Mouse (Mus musculus) urinary bladder, postnatal 4 days (tissue): ENCODE results near the gene Tapbpl.

ENCODE experiments used
- DNase-seq, 2 experiments: peaks; one replicate each; pipeline ENCODE4 v3.0.0; 2021 to 2022; ENCODE audit warnings: low spot score in 2 of 2

The Tapbpl gene

DNA sequence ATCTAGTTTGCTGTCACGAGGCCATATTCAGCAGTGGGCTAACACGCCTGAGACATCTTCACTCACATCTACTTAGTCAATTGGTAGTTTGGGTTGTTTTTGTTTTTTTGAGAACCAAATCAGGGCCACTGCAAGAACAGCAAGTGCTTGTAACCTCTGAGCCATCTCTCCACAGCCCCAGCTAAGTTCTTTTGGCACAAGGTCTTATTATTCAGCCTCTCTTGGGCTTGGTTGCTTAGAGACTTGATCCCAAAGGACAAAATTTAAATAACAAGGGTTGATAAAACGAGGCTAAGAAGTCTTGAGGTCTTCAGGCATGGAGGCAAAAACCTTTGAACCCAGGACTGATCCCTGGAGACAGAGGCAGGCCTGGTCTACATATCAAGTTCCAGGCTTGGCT, 35.4 kb downstream of the Tapbpl start:
- DNase-seq = no peak

DNA sequence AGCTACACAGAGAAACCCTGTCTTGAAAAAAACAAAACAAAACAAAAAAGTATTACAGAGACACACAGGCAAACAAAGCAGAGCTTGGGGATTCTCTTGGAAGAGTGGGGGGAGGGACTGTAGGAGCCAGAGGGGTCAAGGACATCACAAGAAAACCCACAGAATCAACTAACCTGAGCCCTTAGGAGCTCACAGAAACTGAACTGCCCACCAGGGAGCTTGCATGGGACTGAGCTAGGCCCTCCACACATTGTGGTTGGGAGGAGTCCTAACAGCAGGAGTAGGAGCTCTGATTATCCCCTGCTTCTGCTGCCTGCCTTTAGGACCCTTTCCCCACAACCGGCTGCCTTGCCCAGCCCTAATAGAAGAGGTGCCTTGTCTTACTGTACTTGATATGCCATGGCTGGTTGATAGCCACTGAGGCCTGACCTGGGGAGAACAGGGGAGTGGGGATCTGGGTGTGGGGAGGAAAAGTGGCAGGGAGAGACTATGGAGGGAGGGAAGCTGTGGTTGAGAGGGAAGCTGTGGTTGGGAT, 36.1 kb downstream of the Tapbpl start:
- DNase-seq = no peak

DNA sequence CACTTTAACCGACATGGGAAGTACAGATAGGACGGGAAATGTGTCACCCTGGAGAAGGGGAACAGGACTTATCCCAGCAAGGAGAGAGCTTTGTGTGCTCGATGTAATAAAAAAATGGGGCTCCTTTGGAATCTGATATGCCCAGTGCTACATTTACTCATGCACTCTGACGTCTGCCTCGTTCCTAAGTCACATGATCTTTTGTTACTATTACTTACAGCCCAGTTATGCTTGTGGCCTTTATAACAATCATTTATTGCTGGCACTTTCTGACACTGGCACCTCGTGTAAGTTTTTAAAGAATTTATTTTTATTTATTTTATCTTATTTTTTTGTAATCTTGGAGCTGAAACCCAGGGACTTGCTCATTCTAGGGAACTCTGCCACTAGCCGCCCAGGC, 38.3 kb downstream of the Tapbpl start:
- DNase-seq = no peak

DNA sequence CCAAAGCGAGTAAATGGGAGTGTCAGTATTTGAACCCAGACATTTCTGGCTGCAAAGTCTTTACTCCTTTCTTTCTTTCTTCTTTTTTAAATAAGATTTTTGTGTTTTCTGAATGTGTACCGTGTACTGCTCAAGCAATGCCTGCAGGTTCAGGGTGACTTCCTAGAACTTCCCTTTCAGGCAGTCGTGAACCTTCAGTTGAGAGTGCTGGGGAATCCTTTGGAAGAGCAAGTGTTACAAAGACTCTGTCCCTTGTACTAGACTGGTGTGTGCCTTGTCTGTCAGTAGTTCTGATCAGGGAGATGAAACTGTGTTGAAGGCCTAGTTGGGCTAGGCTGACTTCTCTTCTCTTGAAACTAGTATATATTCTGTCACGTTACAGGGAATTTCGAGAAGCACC, 38.8 kb downstream of the Tapbpl start:
- DNase-seq = no peak

DNA sequence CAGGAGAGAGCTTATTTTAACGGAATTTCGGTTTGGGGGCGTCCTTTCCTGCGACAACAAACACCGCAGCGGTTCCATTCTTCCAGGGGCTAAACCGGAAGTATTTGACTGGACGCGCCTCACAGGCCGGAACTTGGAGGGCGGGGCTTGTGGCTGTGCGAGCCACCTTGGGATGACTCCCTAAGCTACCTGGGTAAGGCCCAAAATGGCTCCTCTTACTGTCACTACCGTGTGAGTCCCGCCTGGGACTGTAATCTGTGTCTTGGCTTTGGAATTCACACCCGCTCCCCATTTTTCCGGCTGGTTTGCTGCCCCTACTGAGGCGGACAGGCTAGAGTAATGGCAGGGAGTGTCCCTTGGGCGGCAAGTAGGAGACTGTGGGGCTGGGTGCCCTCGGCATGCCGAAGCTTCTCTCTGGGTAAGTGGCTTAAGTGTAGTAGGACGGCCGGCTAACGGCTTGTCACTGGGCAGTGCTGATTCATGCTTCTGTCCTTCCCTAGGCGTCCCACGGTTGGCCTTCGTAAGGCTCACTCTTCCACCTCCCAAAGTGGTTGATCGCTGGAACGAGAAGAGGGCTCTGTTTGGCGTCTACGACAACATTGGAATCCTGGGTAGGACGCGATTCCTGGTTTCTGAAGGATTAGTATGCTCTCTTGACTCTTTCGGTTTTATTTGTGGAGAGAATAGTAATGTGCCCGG, 39.5 kb downstream of the Tapbpl start:
- DNase-seq = peak; percentile 86 to 91

DNA sequence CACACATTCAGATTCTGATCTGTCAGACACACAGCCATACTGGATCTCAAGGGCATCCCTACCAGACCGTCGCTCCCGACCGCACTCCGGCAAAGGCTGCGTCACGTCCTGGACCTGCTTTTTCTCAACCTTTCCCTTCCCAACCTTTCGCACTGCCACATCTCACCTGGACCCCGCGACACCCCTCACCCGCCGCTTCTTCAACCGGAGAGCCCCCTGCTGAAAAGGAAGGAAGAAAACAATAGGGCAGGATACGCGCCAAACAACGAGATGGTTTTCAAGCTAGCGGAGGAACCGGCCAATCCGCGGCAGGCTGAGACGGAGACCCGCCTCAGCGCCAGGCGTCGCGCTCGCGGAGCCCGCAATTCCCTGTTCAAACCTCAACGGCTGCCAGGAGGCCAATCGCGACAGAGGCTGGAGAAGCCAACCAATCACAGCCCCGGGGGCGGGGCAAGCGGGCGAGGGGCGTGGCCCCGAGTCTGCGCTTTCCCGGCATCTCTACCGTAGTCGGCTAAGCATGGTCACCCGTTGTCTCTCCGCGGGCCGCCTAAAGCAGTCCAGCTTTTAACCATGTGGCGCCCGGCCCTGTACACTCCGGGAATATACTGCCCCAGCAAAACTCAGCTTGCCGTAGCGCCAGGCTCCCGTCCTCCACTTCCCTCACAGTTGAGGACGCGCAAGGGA, 40.2 kb downstream of the Tapbpl start, which contains the start of the genes Ncapd2 and Mrpl51:
Gene Ncapd2 (minus strand): TSS at position 370 of the 684 bp plus-strand sequence.
Gene Mrpl51 (plus strand): TSS at position 470 of the 684 bp plus-strand sequence.
- peak; percentile 96 to 98 for DNase-seq

DNA sequence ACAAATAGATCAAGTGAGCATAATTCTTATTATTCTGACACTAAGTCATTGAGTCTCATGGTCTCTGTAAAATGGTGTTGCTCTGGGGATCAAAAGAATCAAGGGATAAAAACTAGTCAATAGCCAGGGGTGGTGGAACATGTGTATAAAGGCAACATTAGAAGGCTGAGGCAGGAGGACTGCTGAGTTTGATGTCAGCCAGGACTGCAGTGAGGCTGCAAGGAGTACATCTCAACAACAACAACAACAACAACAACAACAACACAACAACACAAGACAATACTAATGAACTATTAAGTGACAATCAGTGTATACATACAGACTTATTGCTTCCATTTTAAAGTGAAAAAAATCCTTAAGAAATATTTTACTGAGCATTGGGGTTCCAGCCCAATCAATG, 40.8 kb downstream of the Tapbpl start:
- no peak for DNase-seq

DNA sequence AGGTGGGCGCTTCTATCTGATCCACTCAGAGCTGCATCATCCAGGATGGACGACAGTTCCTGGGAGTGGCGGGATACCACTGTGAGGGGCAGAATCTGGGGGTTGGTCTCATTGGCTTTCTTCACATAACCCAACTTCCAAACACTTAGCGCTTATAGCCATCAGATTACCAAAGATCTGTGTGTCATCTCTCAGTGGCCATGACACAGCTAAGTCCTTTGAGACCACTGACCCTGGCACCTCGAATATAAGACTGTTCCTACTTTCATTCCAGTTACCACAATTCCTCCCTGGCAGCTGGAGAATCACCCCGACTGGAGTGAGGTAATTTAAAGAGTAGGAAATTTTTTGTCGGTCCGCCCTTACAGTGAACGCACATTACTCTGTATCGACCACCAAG, 45.5 kb downstream of the Tapbpl start:
- DNase-seq = no peak

DNA sequence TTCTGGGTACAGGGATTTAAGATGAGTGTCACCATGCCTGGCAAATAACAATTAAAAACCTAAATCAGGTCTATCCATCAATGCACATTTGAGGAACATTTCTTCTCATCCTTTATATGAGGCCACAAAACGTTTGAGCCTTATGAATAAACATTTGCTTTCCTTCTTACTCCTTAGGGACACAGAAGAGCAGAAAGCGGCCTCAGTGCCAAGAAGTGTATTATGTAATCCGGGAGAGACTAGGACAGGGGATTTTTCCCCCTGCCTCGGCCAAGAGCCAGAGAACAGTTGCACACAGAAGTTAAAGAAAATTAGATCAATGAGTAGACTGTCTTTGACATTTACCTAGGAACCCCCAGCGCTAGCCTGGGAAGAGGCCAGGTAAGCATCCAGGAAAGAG, 49.5 kb downstream of the Tapbpl start:
- no peak for DNase-seq

DNA sequence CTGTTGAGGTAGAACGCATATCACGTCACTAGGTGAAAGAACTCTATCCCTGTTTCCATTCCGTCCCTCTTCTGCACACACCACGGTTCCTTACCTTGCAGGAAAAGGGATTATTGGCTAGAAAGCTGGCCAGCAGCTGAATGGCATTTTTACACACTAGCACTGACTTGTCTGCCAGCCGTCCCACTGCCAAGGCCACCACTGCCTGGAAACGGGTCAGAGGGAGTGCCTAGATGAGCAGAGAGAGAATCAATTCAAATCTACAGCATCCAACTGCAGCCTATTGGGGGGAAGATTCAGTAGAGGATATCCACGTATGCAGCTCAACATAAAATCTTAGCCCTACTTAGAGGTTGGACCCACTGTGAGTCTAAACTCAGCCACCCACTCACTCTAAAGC, 52.1 kb downstream of the Tapbpl start:
- no peak for DNase-seq

DNA sequence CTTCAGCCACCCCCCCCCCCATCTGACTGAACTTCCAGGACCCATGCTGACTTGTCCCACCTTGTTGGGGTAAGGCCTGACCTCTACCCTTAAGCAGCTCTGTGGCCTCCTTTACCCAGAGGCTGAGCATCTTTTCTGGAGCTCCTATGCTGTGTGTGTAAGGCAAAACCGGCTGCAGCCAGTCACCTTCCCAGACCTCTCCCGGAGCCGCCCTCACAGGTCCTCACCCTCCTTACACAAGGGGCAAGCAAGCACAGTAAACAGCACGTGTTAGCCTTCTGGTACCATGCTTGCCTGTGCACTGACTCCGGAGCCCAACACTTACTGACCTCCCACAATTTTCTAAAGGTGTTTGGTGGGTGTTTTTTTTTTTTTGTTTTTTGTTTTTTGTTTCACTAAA, 56.2 kb downstream of the Tapbpl start:
- no peak for DNase-seq
